Mouse (Mus musculus) heart, embryonic 11.5 days (tissue): Measurements from ENCODE around the gene Negr1. TPM values are rescaled to one million over a fixed set of nuclear protein-coding genes. Genes with fewer than 3 reads are reported as not detected.

ENCODE experiments used
- ATAC-seq: fragments of 200-750 bp; cut with Nextera tagmentation; replicated peaks from 2 replicates; pipeline ENCODE4 v1.8.0; 2017; ENCODE audit warnings: moderate library complexity; ENCODE audit not compliant: insufficient number of reproducible peaks, low FRiP score, low TSS enrichment
- H3K27ac ChIP-seq: fragments of 300-500 bp; sonication (generic); 2 replicates; pipeline ENCODE4 v1.5.1; 2014; ENCODE audit warnings: mild to moderate bottlenecking, low read depth, low read length
- H3K27me3 ChIP-seq: fragments of 300-500 bp; sonication (generic); 2 replicates; pipeline ENCODE4 v1.6.1; 2014; ENCODE audit warnings: mild to moderate bottlenecking, low read length, mixed read lengths; ENCODE audit not compliant: control insufficient read depth, insufficient read depth
- H3K36me3 ChIP-seq: fragments of 300-500 bp; sonication (generic); 2 replicates; pipeline ENCODE4 v1.6.1; 2014; ENCODE audit warnings: mild to moderate bottlenecking, low read length, moderate library complexity, mixed read lengths; ENCODE audit not compliant: control insufficient read depth, insufficient read depth
- H3K4me1 ChIP-seq: fragments of 300-500 bp; sonication (generic); 2 replicates; pipeline ENCODE4 v1.6.1; 2014; ENCODE audit warnings: low read length; ENCODE audit not compliant: control insufficient read depth, insufficient read depth
- H3K4me2 ChIP-seq: fragments of 300-500 bp; sonication (generic); 2 replicates; pipeline ENCODE4 v1.6.1; 2014; ENCODE audit warnings: mild to moderate bottlenecking, moderate library complexity
- H3K4me3 ChIP-seq: fragments of 300-500 bp; sonication (generic); 2 replicates; pipeline ENCODE4 v1.5.1; 2014; ENCODE audit warnings: low read depth, low read length
- H3K9ac ChIP-seq: fragments of 300-500 bp; sonication (generic); 2 replicates; pipeline ENCODE4 v1.6.1; 2014; ENCODE audit warnings: mild to moderate bottlenecking, low read depth, low read length, moderate library complexity
- H3K9me3 ChIP-seq: fragments of 300-500 bp; sonication (generic); replicated peaks from 2 replicates; pipeline ENCODE4 v1.6.1; 2016; ENCODE audit warnings: low read length; ENCODE audit not compliant: control insufficient read depth
- WGBS: fragments of 180-500 bp; shearing (Covaris S2); extraction: QIAGEN DNeasy Blood & Tissue Kit; methylation state at CpG from one replicate; pipeline ENCODE4 v1.1.7; 2014; ENCODE audit not compliant: insufficient replicate concordance; 5-methylcytosine and 5-hydroxymethylcytosine counted together
- polyA plus RNA-seq: library from polyadenylated mRNA; unstranded; fragments of >200 nt; fragmentation: Nextera tagmentation; extraction: Ambion mirVana; gene quantifications from 2 replicates; pipeline ENCODE4 v1.2.1, GENCODE M21; 2014

The Negr1 gene
- polyA plus RNA-seq, 1 experiment from 2014 or later, result 2.6 TPM

- H3K4me3 ChIP-seq, result no peak overlapping the region
- H3K4me1 ChIP-seq, result no peaks in the 10 kb centered on the region
- no peak for ATAC-seq
- 59% methylated on average over 4 of the region's 4 CpGs for WGBS
- no peak overlapping the region for H3K4me2 ChIP-seq
- no peak overlapping the region for H3K9ac ChIP-seq
- H3K27me3 ChIP-seq, result no peaks in the 10 kb centered on the region
- H3K36me3 ChIP-seq, result no peaks in the 10 kb centered on the region
- H3K9me3 ChIP-seq, result no peaks in the 10 kb centered on the region
- H3K27ac ChIP-seq, result no peak overlapping the region
These were observed 707.1 kb downstream of the Negr1 start for GRCm38 (mm10) chr3:157268742-157269141.

- H3K4me1 ChIP-seq, result no peaks in the 10 kb centered on the region
- ATAC-seq, result no peak
- H3K27me3 ChIP-seq, result no peaks in the 10 kb centered on the region
- H3K36me3 ChIP-seq, result no peaks in the 10 kb centered on the region
- no peak overlapping the region for H3K9ac ChIP-seq
- no peak overlapping the region for H3K27ac ChIP-seq
- H3K9me3 ChIP-seq, result no peaks in the 10 kb centered on the region
- no peak overlapping the region for H3K4me2 ChIP-seq
- no peak overlapping the region for H3K4me3 ChIP-seq
These were observed 710.8 kb downstream of the Negr1 start for GRCm38 (mm10) chr3:157272379-157272778.

- H3K4me2 ChIP-seq, result no peak overlapping the region
These were observed 712.5 kb downstream of the Negr1 start for GRCm38 (mm10) chr3:157274143-157274542.

GRCm38 (mm10) chr3:157279717-157280116 is 718.1 kb downstream of the Negr1 start:
- no peak for ATAC-seq
- H3K27ac ChIP-seq, result no peak overlapping the region
- no peak overlapping the region for H3K4me2 ChIP-seq

More at GRCm38 (mm10) chr3:157274143-157274542, 712.5 kb downstream of the Negr1 start:
- H3K27me3 ChIP-seq, result no peaks in the 10 kb centered on the region
- no peak overlapping the region for H3K4me3 ChIP-seq
- H3K4me1 ChIP-seq, result no peaks in the 10 kb centered on the region
- ATAC-seq, result no peak
- no peaks in the 10 kb centered on the region for H3K9me3 ChIP-seq
- H3K27ac ChIP-seq, result no peak overlapping the region
- 81% methylated on average over 1 of the region's 1 CpGs for WGBS
- H3K9ac ChIP-seq, result no peak overlapping the region
- H3K36me3 ChIP-seq, result no peaks in the 10 kb centered on the region

GRCm38 (mm10) chr3:157281259-157281658 is 719.7 kb downstream of the Negr1 start:
- Histone ChIP-seq H3K4me2 (no peak overlapping the region), H3K36me3 (no peaks in the 10 kb centered on the region), H3K4me3 (no peak overlapping the region), H3K27me3 (no peaks in the 10 kb centered on the region), H3K9ac (no peak overlapping the region), H3K4me1 (no peaks in the 10 kb centered on the region), H3K9me3 (no peaks in the 10 kb centered on the region), H3K27ac (no peak overlapping the region)
- ATAC-seq, result no peak

More at GRCm38 (mm10) chr3:157279717-157280116, 718.1 kb downstream of the Negr1 start:
- H3K9ac ChIP-seq, result no peak overlapping the region
- H3K4me3 ChIP-seq, result no peak overlapping the region
- no peaks in the 10 kb centered on the region for H3K9me3 ChIP-seq
- H3K36me3 ChIP-seq, result no peaks in the 10 kb centered on the region
- no peaks in the 10 kb centered on the region for H3K27me3 ChIP-seq
- H3K4me1 ChIP-seq, result no peaks in the 10 kb centered on the region

- Histone ChIP-seq H3K9ac (no peak overlapping the region), H3K4me2 (no peak overlapping the region), H3K27me3 (no peaks in the 10 kb centered on the region), H3K9me3 (no peaks in the 10 kb centered on the region), H3K4me1 (no peaks in the 10 kb centered on the region), H3K27ac (no peak overlapping the region), H3K4me3 (no peak overlapping the region), H3K36me3 (no peaks in the 10 kb centered on the region)
- WGBS, result 92% methylated on average over 1 of the region's 1 CpGs
- no peak for ATAC-seq
These were observed 729.7 kb downstream of the Negr1 start for GRCm38 (mm10) chr3:157291286-157291685.

- no peak overlapping the region for H3K4me2 ChIP-seq
- no peak overlapping the region for H3K4me3 ChIP-seq
- WGBS, result 75% methylated on average over 4 of the region's 4 CpGs
- H3K36me3 ChIP-seq, result no peaks in the 10 kb centered on the region
- H3K27me3 ChIP-seq, result no peaks in the 10 kb centered on the region
- no peak for ATAC-seq
- H3K9ac ChIP-seq, result no peak overlapping the region
- H3K9me3 ChIP-seq, result no peaks in the 10 kb centered on the region; the same call in 1 of the 2 replicates
- no peak overlapping the region for H3K27ac ChIP-seq
- H3K4me1 ChIP-seq, result no peaks in the 10 kb centered on the region
These were observed 735.6 kb downstream of the Negr1 start for GRCm38 (mm10) chr3:157297216-157297615.

GRCm38 (mm10) chr3:157303430-157304116 is 742.0 kb downstream of the Negr1 start:
- no peak overlapping the region for H3K4me2 ChIP-seq
- H3K27me3 ChIP-seq, result no peaks in the 10 kb centered on the region
- ATAC-seq, result no peak
- no peak overlapping the region for H3K9ac ChIP-seq
- no peak overlapping the region for H3K27ac ChIP-seq
- no peaks in the 10 kb centered on the region for H3K36me3 ChIP-seq
- no peaks in the 10 kb centered on the region; the same call in 1 of the 2 replicates for H3K9me3 ChIP-seq
- 81% methylated on average over 4 of the region's 4 CpGs for WGBS
- H3K4me1 ChIP-seq, result no peaks in the 10 kb centered on the region
- no peak overlapping the region for H3K4me3 ChIP-seq

- no peak overlapping the region for H3K9ac ChIP-seq
- WGBS, result 53% methylated on average over 1 of the region's 1 CpGs
- H3K4me2 ChIP-seq, result no peak overlapping the region
These were observed 759.5 kb downstream of the Negr1 start for GRCm38 (mm10) chr3:157321081-157321573.

More at GRCm38 (mm10) chr3:157321081-157321573, 759.5 kb downstream of the Negr1 start:
- ATAC-seq, result no peak
- Histone ChIP-seq H3K4me3 (no peak overlapping the region), H3K27me3 (no peaks in the 10 kb centered on the region), H3K4me1 (no peaks in the 10 kb centered on the region), H3K36me3 (no peaks in the 10 kb centered on the region), H3K9me3 (no peaks in the 10 kb centered on the region), H3K27ac (no peak overlapping the region)
